Mouse (Mus musculus) embryonic facial prominence, embryonic 13.5 days (tissue): Measurements from ENCODE around the gene Ccdc90b. TPM values are rescaled to one million over a fixed set of nuclear protein-coding genes. Genes with fewer than 3 reads are reported as not detected.

Source experiments
- ATAC-seq: fragments of 200-750 bp; cut with Nextera tagmentation; 2 replicates; pipeline ENCODE4 v1.8.0; 2017; ENCODE audit warnings: low read depth; ENCODE audit not compliant: insufficient number of reproducible peaks, insufficient read depth, low FRiP score, low TSS enrichment
- H3K27ac ChIP-seq: fragments of 300-500 bp; sonication (generic); 2 replicates; pipeline ENCODE4 v1.5.1; 2015; ENCODE audit warnings: moderate library complexity, mild to moderate bottlenecking, inconsistent platforms
- H3K27me3 ChIP-seq: fragments of 300-500 bp; sonication (generic); 2 replicates; pipeline ENCODE4 v1.6.1; 2015; ENCODE audit warnings: mild to moderate bottlenecking, inconsistent platforms
- H3K36me3 ChIP-seq: fragments of 300-500 bp; sonication (generic); 2 replicates; pipeline ENCODE4 v1.6.1; 2015; ENCODE audit warnings: mild to moderate bottlenecking, inconsistent platforms
- H3K4me1 ChIP-seq: fragments of 300-500 bp; sonication (generic); 2 replicates; pipeline ENCODE4 v1.6.1; 2015; ENCODE audit warnings: inconsistent platforms
- H3K4me2 ChIP-seq: fragments of 300-500 bp; sonication (generic); 2 replicates; pipeline ENCODE4 v1.6.1; 2015; ENCODE audit warnings: moderate library complexity, mild to moderate bottlenecking, inconsistent platforms
- H3K4me3 ChIP-seq: fragments of 300-500 bp; sonication (generic); 2 replicates; pipeline ENCODE4 v1.5.1; 2015; ENCODE audit warnings: mild to moderate bottlenecking, inconsistent platforms
- H3K9ac ChIP-seq: fragments of 300-500 bp; sonication (generic); 2 replicates; pipeline ENCODE4 v1.6.1; 2015; ENCODE audit warnings: mild to moderate bottlenecking, inconsistent platforms
- H3K9me3 ChIP-seq: fragments of 300-500 bp; sonication (generic); 2 replicates; pipeline ENCODE4 v1.6.1; 2016; ENCODE audit warnings: inconsistent platforms
- WGBS: fragments of 180-500 bp; shearing (Covaris S2); methylation state at CpG from one replicate; pipeline ENCODE4 v1.1.7; 2015; ENCODE audit warnings: mixed read lengths; 5-methylcytosine and 5-hydroxymethylcytosine counted together
- polyA plus RNA-seq: library from polyadenylated mRNA; unstranded; fragments of >200 nt; fragmentation: Nextera tagmentation; extraction: Ambion mirVana; gene quantifications from 2 replicates; pipeline ENCODE4 v1.2.1, GENCODE M21; 2015

Gene Ccdc90b
- 59.6 and 64.7 TPM in 2 replicates for polyA plus RNA-seq

- Histone ChIP-seq H3K27ac (peak within 1 kb of the TSS; percentile 98), H3K9me3 (no peaks in the 10 kb centered on the region), H3K9ac (peak within 1 kb of the TSS; percentile 83), H3K4me1 (peaks cover 6% of the 10 kb centered on the region), H3K27me3 (no peaks in the 10 kb centered on the region), H3K4me3 (peak within 1 kb of the TSS; percentile 76), H3K4me2 (peak within 1 kb of the TSS; percentile 64), H3K36me3 (peaks cover 13% of the 10 kb centered on the region)
- under 1% methylated on average over 55 of the region's 60 CpGs for WGBS
- peak; percentile 96 for ATAC-seq
These were observed at the start of gene Ccdc90b for GRCm38 (mm10) chr7:92560986-92561876. TSS of gene Ccdc90b (plus strand) at chr7:92561149.

GRCm38 (mm10) chr7:92520397-92520796 lies 40.6 kb upstream of the Ccdc90b start:
- Histone ChIP-seq H3K36me3 (no peaks in the 10 kb centered on the region), H3K4me1 (no peaks in the 10 kb centered on the region), H3K27ac (no peak overlapping the region), H3K4me3 (no peak overlapping the region), H3K27me3 (no peaks in the 10 kb centered on the region), H3K4me2 (no peak overlapping the region), H3K9ac (no peak overlapping the region), H3K9me3 (no peaks in the 10 kb centered on the region)
- ATAC-seq, result no peak
- WGBS, result 41% methylated on average over 3 of the region's 3 CpGs

GRCm38 (mm10) chr7:92520820-92521219 lies 40.1 kb upstream of the Ccdc90b start:
- ATAC-seq, result no peak
- Histone ChIP-seq H3K36me3 (no peaks in the 10 kb centered on the region), H3K9ac (no peak overlapping the region), H3K27ac (no peak overlapping the region), H3K4me1 (no peaks in the 10 kb centered on the region), H3K9me3 (no peaks in the 10 kb centered on the region), H3K4me2 (no peak overlapping the region), H3K27me3 (no peaks in the 10 kb centered on the region), H3K4me3 (no peak overlapping the region)
- WGBS, result 28% methylated on average over 4 of the region's 4 CpGs

GRCm38 (mm10) chr7:92529245-92529644 lies 31.7 kb upstream of the Ccdc90b start:
- 77% methylated on average over 4 of the region's 4 CpGs for WGBS
- no peak overlapping the region for H3K9ac ChIP-seq

GRCm38 (mm10) chr7:92532351-92533036 lies 28.5 kb upstream of the Ccdc90b start:
- Histone ChIP-seq H3K9ac (no peak overlapping the region), H3K27me3 (no peaks in the 10 kb centered on the region), H3K4me1 (no peaks in the 10 kb centered on the region; the same call in 1 of the 2 replicates), H3K4me3 (no peak overlapping the region), H3K36me3 (no peaks in the 10 kb centered on the region), H3K27ac (no peak overlapping the region), H3K4me2 (no peak overlapping the region), H3K9me3 (no peaks in the 10 kb centered on the region)
- ATAC-seq, result no peak
- WGBS, result 28% methylated on average over 6 of the region's 6 CpGs

More at GRCm38 (mm10) chr7:92529245-92529644, 31.7 kb upstream of the Ccdc90b start:
- H3K4me1 ChIP-seq, result no peaks in the 10 kb centered on the region; the same call in 1 of the 2 replicates
- H3K27ac ChIP-seq, result no peak overlapping the region
- ATAC-seq, result no peak
- no peaks in the 10 kb centered on the region for H3K27me3 ChIP-seq
- H3K36me3 ChIP-seq, result no peaks in the 10 kb centered on the region
- H3K4me2 ChIP-seq, result no peak overlapping the region
- no peak overlapping the region for H3K4me3 ChIP-seq
- H3K9me3 ChIP-seq, result no peaks in the 10 kb centered on the region

GRCm38 (mm10) chr7:92546763-92547162 lies 14.2 kb upstream of the Ccdc90b start:
- Histone ChIP-seq H3K36me3 (no peaks in the 10 kb centered on the region), H3K4me1 (no peaks in the 10 kb centered on the region), H3K27ac (no peak overlapping the region), H3K4me3 (no peak overlapping the region), H3K9ac (no peak overlapping the region), H3K27me3 (no peaks in the 10 kb centered on the region), H3K4me2 (no peak overlapping the region), H3K9me3 (no peaks in the 10 kb centered on the region)
- ATAC-seq, result no peak
- WGBS, result 82% methylated on average over 2 of the region's 2 CpGs

- 88% methylated on average over 6 of the region's 6 CpGs for WGBS
- no peaks in the 10 kb centered on the region for H3K9me3 ChIP-seq
These were observed 10.5 kb upstream of the Ccdc90b start for GRCm38 (mm10) chr7:92550248-92550989.

GRCm38 (mm10) chr7:92550990-92551392 lies 10.0 kb upstream of the Ccdc90b start:
- Histone ChIP-seq H3K4me1 (no peaks in the 10 kb centered on the region), H3K4me3 (no peak overlapping the region), H3K9ac (no peak overlapping the region), H3K9me3 (no peaks in the 10 kb centered on the region), H3K4me2 (no peak overlapping the region), H3K27ac (no peak overlapping the region), H3K36me3 (no peaks in the 10 kb centered on the region), H3K27me3 (no peaks in the 10 kb centered on the region)
- 46% methylated on average over 4 of the region's 4 CpGs for WGBS
- no peak for ATAC-seq

More at GRCm38 (mm10) chr7:92550248-92550989, 10.5 kb upstream of the Ccdc90b start:
- no peak for ATAC-seq
- no peak overlapping the region for H3K9ac ChIP-seq
- H3K4me3 ChIP-seq, result no peak overlapping the region
- no peaks in the 10 kb centered on the region for H3K36me3 ChIP-seq
- no peaks in the 10 kb centered on the region for H3K4me1 ChIP-seq
- H3K27me3 ChIP-seq, result no peaks in the 10 kb centered on the region
- H3K4me2 ChIP-seq, result no peak overlapping the region
- H3K27ac ChIP-seq, result no peak overlapping the region

GRCm38 (mm10) chr7:92558744-92559143 lies 2.2 kb upstream of the Ccdc90b start:
- 89% methylated on average over 2 of the region's 2 CpGs for WGBS
- Histone ChIP-seq H3K4me1 (peaks cover 6% of the 10 kb centered on the region), H3K27me3 (no peaks in the 10 kb centered on the region), H3K9me3 (no peaks in the 10 kb centered on the region), H3K4me3 (no peak overlapping the region), H3K36me3 (0 out of 2 replicates have a peak, but pooled peaks cover under 1% of the 10 kb centered on the region), H3K9ac (no peak overlapping the region), H3K27ac (no peak overlapping the region), H3K4me2 (no peak overlapping the region)
- no peak for ATAC-seq

GRCm38 (mm10) chr7:92566775-92567174 lies 5.8 kb downstream of the Ccdc90b start:
- Histone ChIP-seq H3K36me3 (peaks cover 30% of the 10 kb centered on the region), H3K9me3 (no peaks in the 10 kb centered on the region), H3K27me3 (no peaks in the 10 kb centered on the region), H3K4me3 (no peak overlapping the region), H3K9ac (no peak overlapping the region), H3K4me2 (no peak overlapping the region), H3K4me1 (peaks cover 3% of the 10 kb centered on the region), H3K27ac (no peak overlapping the region)
- WGBS, result 87% methylated on average over 1 of the region's 1 CpGs
- ATAC-seq, result no peak

- no peak overlapping the region for H3K4me2 ChIP-seq
- no peaks in the 10 kb centered on the region for H3K4me1 ChIP-seq
- no peak overlapping the region for H3K4me3 ChIP-seq
- no peak overlapping the region for H3K9ac ChIP-seq
- peaks cover 34% of the 10 kb centered on the region for H3K36me3 ChIP-seq
- H3K9me3 ChIP-seq, result no peaks in the 10 kb centered on the region
- H3K27ac ChIP-seq, result no peak overlapping the region
- 92% methylated on average over 5 of the region's 5 CpGs for WGBS
- no peaks in the 10 kb centered on the region for H3K27me3 ChIP-seq
- no peak for ATAC-seq
These were observed 19.7 kb downstream of the Ccdc90b start for GRCm38 (mm10) chr7:92580491-92581207.
